Mouse (Mus musculus): ENCODE measurements around the gene Prps1l3. TPM values are rescaled to one million over a fixed set of nuclear protein-coding genes. Genes with fewer than 3 reads are reported as not detected.

The Prps1l3 gene
- polyA plus RNA-seq, 1 experiment from 2014 or later, result 34.4 TPM

DNA sequence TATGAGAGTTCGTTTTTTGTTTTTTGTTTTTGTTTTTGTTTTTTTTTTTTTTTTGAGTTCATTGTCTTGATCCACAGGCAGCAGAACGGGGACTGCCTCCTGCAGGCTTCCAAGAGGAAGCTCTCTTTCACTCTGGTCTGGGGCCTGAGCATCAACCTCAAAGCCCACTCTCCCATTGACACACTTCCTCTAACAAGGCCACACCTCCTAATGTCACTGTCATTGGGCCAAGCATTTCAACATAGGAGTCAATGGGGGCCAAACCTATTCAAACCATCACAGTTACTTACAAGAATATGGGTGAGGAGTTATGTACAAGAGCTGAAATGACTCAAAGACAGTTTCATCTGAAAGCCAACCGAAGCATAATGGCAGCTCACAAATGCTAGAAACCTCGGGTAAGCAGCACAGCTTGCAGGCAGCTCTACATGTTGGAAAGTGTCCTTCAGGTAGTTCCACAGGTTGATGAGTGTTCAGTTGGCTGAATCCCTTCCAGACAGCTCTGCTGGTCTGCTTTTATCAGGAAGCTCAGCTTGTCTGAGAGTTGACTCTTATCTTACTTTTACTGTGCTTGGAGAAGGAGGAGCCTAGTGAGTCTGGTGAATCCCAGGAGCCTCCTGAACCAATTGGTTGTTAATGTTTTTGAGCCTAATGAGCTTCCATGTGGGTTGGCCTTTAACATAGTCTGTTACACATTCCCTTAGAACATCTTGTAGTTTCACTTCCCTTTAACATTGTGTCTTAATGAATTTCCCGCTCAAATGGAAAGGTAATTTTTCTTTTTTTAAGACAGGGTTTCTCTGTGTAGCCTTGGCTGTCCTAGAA, 13.7 kb downstream of the Prps1l3 start:
- Histone ChIP-seq H3K4me3 (replicated peaks) (no peak overlapping the region), H3K9ac (no peak overlapping the region), H3K4me2 (no peak overlapping the region), H3K4me1 (replicated peaks) (peaks cover 12% of the 10 kb centered on the region), H3K9me3 (replicated peaks) (no peaks in the 10 kb centered on the region), H3K27ac (replicated peaks) (no peak overlapping the region), H3K27me3 (no peaks in the 10 kb centered on the region), H3K36me3 (replicated peaks) (peaks cover 29% of the 10 kb centered on the region)
- ATAC-seq (ENCODE audit: insufficient read depth), result peak; percentile 44; the same call in 1 of the 2 replicates
- 66% methylated on average over 5 of the region's 5 CpGs for WGBS (ENCODE audit: insufficient replicate concordance)

GRCm38 (mm10) chr12:57258572-57258971, 28.4 kb downstream of the Prps1l3 start:
- H3K4me3 ChIP-seq (replicated peaks), result no peak overlapping the region
- no peaks in the 10 kb centered on the region for H3K9me3 ChIP-seq (replicated peaks)
- no peak overlapping the region for H3K4me2 ChIP-seq
- no peaks in the 10 kb centered on the region for H3K4me1 ChIP-seq (replicated peaks)
- H3K27me3 ChIP-seq, result no peaks in the 10 kb centered on the region
- no peak for ATAC-seq (ENCODE audit: insufficient read depth)
- H3K36me3 ChIP-seq (replicated peaks), result no peaks in the 10 kb centered on the region
- 28% methylated on average over 2 of the region's 2 CpGs for whole genome bisulfite sequencing (ENCODE audit: insufficient replicate concordance)
- no peak overlapping the region for H3K27ac ChIP-seq (replicated peaks)
- no peak overlapping the region for H3K9ac ChIP-seq

DNA sequence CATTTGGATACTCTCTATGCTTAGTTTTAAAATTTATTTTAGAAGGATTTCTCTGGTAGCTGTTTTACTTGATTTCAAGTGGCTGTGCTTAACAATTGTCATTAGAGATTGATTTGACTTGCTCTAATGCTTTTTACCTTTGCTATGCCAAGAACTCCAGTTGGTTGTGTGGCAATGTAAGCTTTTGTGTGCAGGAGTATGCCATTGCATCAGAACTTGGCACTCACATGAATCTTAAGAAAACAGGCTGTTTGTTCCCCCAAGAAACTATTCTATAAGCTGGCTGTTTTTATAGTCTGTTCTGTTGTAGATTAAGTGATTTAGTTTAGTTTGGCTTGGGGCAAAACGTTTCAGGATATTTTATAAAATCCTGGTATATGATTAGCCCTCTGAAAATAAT, 45.2 kb downstream of the Prps1l3 start:
- H3K9ac ChIP-seq, result no peak overlapping the region
- no peak overlapping the region for H3K4me2 ChIP-seq
- no peaks in the 10 kb centered on the region for H3K36me3 ChIP-seq (replicated peaks)
- H3K4me3 ChIP-seq (replicated peaks), result no peak overlapping the region
- H3K9me3 ChIP-seq (replicated peaks), result no peaks in the 10 kb centered on the region
- H3K27ac ChIP-seq (replicated peaks), result no peak overlapping the region
- 37% methylated on average over 1 of the region's 1 CpGs for whole genome bisulfite sequencing (ENCODE audit: insufficient replicate concordance)
- no peaks in the 10 kb centered on the region for H3K4me1 ChIP-seq (replicated peaks)
- H3K27me3 ChIP-seq, result no peaks in the 10 kb centered on the region
- ATAC-seq (ENCODE audit: insufficient read depth), result no peak

GRCm38 (mm10) chr12:57281155-57282114, 51.2 kb downstream of the Prps1l3 start:
- 35% methylated on average over 3 of the region's 3 CpGs for WGBS (ENCODE audit: insufficient replicate concordance)
- no peak overlapping the region for H3K27ac ChIP-seq (replicated peaks)
- H3K9ac ChIP-seq, result no peak overlapping the region
- H3K4me1 ChIP-seq (replicated peaks), result no peaks in the 10 kb centered on the region
- no peak for ATAC-seq (ENCODE audit: insufficient read depth)
- H3K27me3 ChIP-seq, result no peaks in the 10 kb centered on the region
- no peaks in the 10 kb centered on the region for H3K9me3 ChIP-seq (replicated peaks)
- H3K36me3 ChIP-seq (replicated peaks), result no peaks in the 10 kb centered on the region
- H3K4me3 ChIP-seq (replicated peaks), result no peak overlapping the region
- H3K4me2 ChIP-seq, result no peak overlapping the region

GRCm38 (mm10) chr12:57285303-57286059, 55.3 kb downstream of the Prps1l3 start:
- Histone ChIP-seq H3K4me2 (no peak overlapping the region), H3K4me1 (replicated peaks) (no peaks in the 10 kb centered on the region), H3K36me3 (replicated peaks) (no peaks in the 10 kb centered on the region), H3K27ac (replicated peaks) (no peak overlapping the region), H3K9ac (no peak overlapping the region), H3K27me3 (no peaks in the 10 kb centered on the region), H3K4me3 (replicated peaks) (no peak overlapping the region), H3K9me3 (replicated peaks) (no peaks in the 10 kb centered on the region)
- 66% methylated on average over 5 of the region's 5 CpGs for WGBS (ENCODE audit: insufficient replicate concordance)
- no peak for ATAC-seq (ENCODE audit: insufficient read depth)

Other genes with a start within 250 kb of the Prps1l3 start
- 18.8 and 22.7 TPM in 2 replicates for gene Slc25a21, start 32.9 kb upstream of the Prps1l3 start, polyA plus RNA-seq (2015; fragmentation: Nextera tagmentation; extraction: Ambion mirVana)
- gene Mipol1, start within 50 bp of the Prps1l3 start, polyA plus RNA-seq (2015; fragmentation: Nextera tagmentation; extraction: Ambion mirVana), result 2.6 and 3.2 TPM in 2 replicates